Mouse (Mus musculus) kidney, embryonic 16.5 days (tissue): ENCODE results near the gene Zmym4. TPM values are rescaled to one million over a fixed set of nuclear protein-coding genes. Genes with fewer than 3 reads are reported as not detected.
A peak's percentile ranks its signal among the peaks of the same experiment; 100 is the strongest.

ENCODE experiments used
- ATAC-seq: fragments of 200-750 bp; cut with Nextera tagmentation; 2 replicates; pipeline ENCODE4 v1.8.0; 2017; ENCODE audit warnings: moderate TSS enrichment; ENCODE audit not compliant: low FRiP score, low TSS enrichment
- H3K27ac ChIP-seq: fragments of 300-500 bp; sonication (generic); 2 replicates; pipeline ENCODE4 v1.5.1; 2014; ENCODE audit warnings: low read length
- H3K27me3 ChIP-seq: fragments of 300-500 bp; sonication (generic); 2 replicates; pipeline ENCODE4 v1.6.1; 2014; ENCODE audit warnings: low read length, control low read depth, mixed read lengths; ENCODE audit not compliant: insufficient read depth
- H3K36me3 ChIP-seq: fragments of 300-500 bp; sonication (generic); 2 replicates; pipeline ENCODE4 v1.6.1; 2014; ENCODE audit warnings: low read length, control low read depth, mixed read lengths; ENCODE audit not compliant: insufficient read depth
- H3K4me1 ChIP-seq: fragments of 300-500 bp; sonication (generic); 2 replicates; pipeline ENCODE4 v1.6.1; 2014; ENCODE audit warnings: low read length, control low read depth, mixed read lengths; ENCODE audit not compliant: insufficient read depth
- H3K4me2 ChIP-seq: fragments of 300-500 bp; sonication (generic); replicated peaks from 2 replicates; pipeline ENCODE4 v1.6.1; 2014; ENCODE audit warnings: low read depth, low read length
- H3K4me3 ChIP-seq: fragments of 300-500 bp; sonication (generic); 2 replicates; pipeline ENCODE4 v1.5.1; 2014; ENCODE audit warnings: mild to moderate bottlenecking, low read length
- H3K9ac ChIP-seq: fragments of 300-500 bp; sonication (generic); replicated peaks from 2 replicates; pipeline ENCODE4 v1.6.1; 2014; ENCODE audit warnings: low read length
- H3K9me3 ChIP-seq: fragments of 300-500 bp; sonication (generic); 2 replicates; pipeline ENCODE4 v1.6.1; 2016; ENCODE audit warnings: low read length, control low read depth
- WGBS: fragments of 180-500 bp; shearing (Covaris S2); extraction: QIAGEN DNeasy Blood & Tissue Kit; methylation state at CpG from one replicate; pipeline ENCODE4 v1.1.7; 2014; 5-methylcytosine and 5-hydroxymethylcytosine counted together
- polyA plus RNA-seq: library from polyadenylated mRNA; unstranded; fragments of >200 nt; fragmentation: Nextera tagmentation; extraction: Ambion mirVana; gene quantifications from 2 replicates; pipeline ENCODE4 v1.2.1, GENCODE M21; 2015

The Zmym4 gene
- polyA plus RNA-seq, 1 experiment from 2014 or later: 14.4 TPM

GRCm38 (mm10) chr4:126839873-126840272 lies 128.1 kb downstream of the Zmym4 start:
- peaks cover 21% of the 10 kb centered on the region for H3K36me3 ChIP-seq
- H3K4me2 ChIP-seq: no peak overlapping the region
- WGBS: 14% methylated on average over 7 of the region's 7 CpGs
- H3K4me3 ChIP-seq: no peak overlapping the region
- H3K4me1 ChIP-seq: no peaks in the 10 kb centered on the region
- H3K27me3 ChIP-seq: no peaks in the 10 kb centered on the region
- no peak overlapping the region for H3K9ac ChIP-seq
- no peaks in the 10 kb centered on the region for H3K9me3 ChIP-seq
- peak; percentile 61 for ATAC-seq
- no peak overlapping the region for H3K27ac ChIP-seq

GRCm38 (mm10) chr4:126838799-126839198 lies 129.1 kb downstream of the Zmym4 start:
- Histone ChIP-seq H3K9me3 (no peaks in the 10 kb centered on the region), H3K27ac (no peak overlapping the region), H3K4me1 (no peaks in the 10 kb centered on the region), H3K4me2 (no peak overlapping the region), H3K9ac (no peak overlapping the region), H3K4me3 (no peak overlapping the region), H3K27me3 (no peaks in the 10 kb centered on the region), H3K36me3 (peaks cover 21% of the 10 kb centered on the region)
- ATAC-seq: no peak
- 82% methylated on average over 7 of the region's 7 CpGs for WGBS

- peaks cover 8% of the 10 kb centered on the region; the same call in 1 of the 2 replicates for H3K36me3 ChIP-seq
- H3K4me3 ChIP-seq: no peak overlapping the region
- no peak overlapping the region for H3K9ac ChIP-seq
- WGBS: 100% methylated on average over 5 of the region's 5 CpGs
- no peaks in the 10 kb centered on the region for H3K9me3 ChIP-seq
- H3K27me3 ChIP-seq: no peaks in the 10 kb centered on the region
- ATAC-seq: no peak
- H3K4me1 ChIP-seq: no peaks in the 10 kb centered on the region
- H3K4me2 ChIP-seq: no peak overlapping the region
- H3K27ac ChIP-seq: no peak overlapping the region
These were observed 136.8 kb downstream of the Zmym4 start for GRCm38 (mm10) chr4:126831122-126831521.

- H3K4me2 ChIP-seq: no peak overlapping the region
- 84% methylated on average over 5 of the region's 5 CpGs for WGBS
- no peak for ATAC-seq
These were observed 144.0 kb downstream of the Zmym4 start for GRCm38 (mm10) chr4:126823917-126824316.

GRCm38 (mm10) chr4:126822891-126823882 lies 144.7 kb downstream of the Zmym4 start:
- ATAC-seq: peak; percentile 39; the same call in 1 of the 2 replicates
- Histone ChIP-seq H3K4me3 (no peak overlapping the region), H3K27me3 (no peaks in the 10 kb centered on the region), H3K4me1 (0 out of 2 replicates have a peak, but pooled peaks cover 2% of the 10 kb centered on the region), H3K9ac (no peak overlapping the region), H3K4me2 (no peak overlapping the region), H3K36me3 (peaks cover 4% of the 10 kb centered on the region; the same call in 1 of the 2 replicates), H3K9me3 (no peaks in the 10 kb centered on the region), H3K27ac (no peak overlapping the region)
- 61% methylated on average over 9 of the region's 9 CpGs for WGBS

More at GRCm38 (mm10) chr4:126823917-126824316, 144.0 kb downstream of the Zmym4 start:
- Histone ChIP-seq H3K36me3 (peaks cover 4% of the 10 kb centered on the region; the same call in 1 of the 2 replicates), H3K9me3 (no peaks in the 10 kb centered on the region), H3K9ac (no peak overlapping the region), H3K27me3 (no peaks in the 10 kb centered on the region), H3K4me1 (0 out of 2 replicates have a peak, but pooled peaks cover 2% of the 10 kb centered on the region), H3K4me3 (no peak overlapping the region), H3K27ac (no peak overlapping the region)

GRCm38 (mm10) chr4:126814854-126815253 lies 153.1 kb downstream of the Zmym4 start:
- Histone ChIP-seq H3K27me3 (no peaks in the 10 kb centered on the region), H3K4me1 (no peaks in the 10 kb centered on the region), H3K4me2 (no peak overlapping the region), H3K36me3 (peaks cover 11% of the 10 kb centered on the region; the same call in 1 of the 2 replicates), H3K9ac (no peak overlapping the region), H3K4me3 (no peak overlapping the region), H3K27ac (no peak overlapping the region), H3K9me3 (no peaks in the 10 kb centered on the region)
- 79% methylated on average over 5 of the region's 5 CpGs for WGBS
- no peak for ATAC-seq

- WGBS: 78% methylated on average over 5 of the region's 5 CpGs
- Histone ChIP-seq H3K4me2 (no peak overlapping the region), H3K27me3 (no peaks in the 10 kb centered on the region), H3K4me3 (no peak overlapping the region), H3K9me3 (no peaks in the 10 kb centered on the region), H3K4me1 (no peaks in the 10 kb centered on the region), H3K36me3 (peaks cover 15% of the 10 kb centered on the region; the same call in 1 of the 2 replicates), H3K9ac (no peak overlapping the region), H3K27ac (no peak overlapping the region)
- no peak for ATAC-seq
These were observed 154.7 kb downstream of the Zmym4 start for GRCm38 (mm10) chr4:126813212-126813611.

Other genes with a start within 250 kb of the Zmym4 start
- not detected in 2 replicates for gene Tfap2e, start 231.9 kb downstream of the Zmym4 start, polyA plus RNA-seq
- 28.8 and 33.0 TPM in 2 replicates for gene Ncdn, start 214.7 kb downstream of the Zmym4 start, polyA plus RNA-seq
- 25.4 and 25.6 TPM in 2 replicates for gene AU040320, start 214.6 kb downstream of the Zmym4 start, polyA plus RNA-seq
- 60.9 and 73.5 TPM in 2 replicates for gene Sfpq, start 53.2 kb upstream of the Zmym4 start, polyA plus RNA-seq
- gene Zmym1, start 93.0 kb upstream of the Zmym4 start, polyA plus RNA-seq: 22.5 and 23.9 TPM in 2 replicates
- 22.2 and 22.9 TPM in 2 replicates for gene Zmym6, start 109.2 kb upstream of the Zmym4 start, polyA plus RNA-seq
- gene Tmem35b, start 155.6 kb upstream of the Zmym4 start, polyA plus RNA-seq: 26.5 and 28.7 TPM in 2 replicates
- 0.40 and 0.41 TPM in 2 replicates for gene Dlgap3, start 201.1 kb upstream of the Zmym4 start, polyA plus RNA-seq